Mouse (Mus musculus) WW6 (cell line): ENCODE data around the gene Bmp7.

ENCODE experiments used
- DNase-seq: peaks from one replicate; pipeline ENCODE4 v3.0.0-alpha.2; 2013; ENCODE audit warnings: low read depth, low spot score

The Bmp7 gene

GRCm38 (mm10) chr2:172856549-172856948 is 83.6 kb downstream of the Bmp7 start:
- DNase-seq = no peak

GRCm38 (mm10) chr2:172854136-172854535 is 86.0 kb downstream of the Bmp7 start:
- no peak for DNase-seq

GRCm38 (mm10) chr2:172851773-172852172 is 88.3 kb downstream of the Bmp7 start:
- DNase-seq = no peak

- DNase-seq = no peak
Observed at GRCm38 (mm10) chr2:172848193-172848592, 91.9 kb downstream of the Bmp7 start.

GRCm38 (mm10) chr2:172846311-172846575 is 93.9 kb downstream of the Bmp7 start:
- DNase-seq = no peak

- no peak for DNase-seq
Observed at GRCm38 (mm10) chr2:172845536-172846310, 94.4 kb downstream of the Bmp7 start.

GRCm38 (mm10) chr2:172843903-172844302 is 96.2 kb downstream of the Bmp7 start:
- no peak for DNase-seq

GRCm38 (mm10) chr2:172842306-172842705 is 97.8 kb downstream of the Bmp7 start:
- DNase-seq = no peak

GRCm38 (mm10) chr2:172840905-172841750 is 99.0 kb downstream of the Bmp7 start:
- DNase-seq = no peak

GRCm38 (mm10) chr2:172839317-172839980 is 100.7 kb downstream of the Bmp7 start:
- no peak for DNase-seq

GRCm38 (mm10) chr2:172836516-172836915 is 103.6 kb downstream of the Bmp7 start:
- no peak for DNase-seq

GRCm38 (mm10) chr2:172833196-172833595 is 106.9 kb downstream of the Bmp7 start:
- DNase-seq = no peak

GRCm38 (mm10) chr2:172831762-172832161 is 108.4 kb downstream of the Bmp7 start:
- DNase-seq = peak; percentile 61

GRCm38 (mm10) chr2:172831133-172831532 is 109.0 kb downstream of the Bmp7 start:
- DNase-seq = peak; percentile 52

- no peak for DNase-seq
Observed at GRCm38 (mm10) chr2:172828229-172828628, 111.9 kb downstream of the Bmp7 start.

- DNase-seq = peak; percentile 49
Observed at GRCm38 (mm10) chr2:172827564-172827963, 112.6 kb downstream of the Bmp7 start.

- DNase-seq = no peak
Observed at GRCm38 (mm10) chr2:172825785-172826145, 114.4 kb downstream of the Bmp7 start.

- peak; percentile 70 for DNase-seq
Observed at GRCm38 (mm10) chr2:172824906-172825784, 115.0 kb downstream of the Bmp7 start.

GRCm38 (mm10) chr2:172818631-172819230 is 121.4 kb downstream of the Bmp7 start:
- DNase-seq = no peak
